Mouse (Mus musculus) cortical plate, adult 2 months (tissue): ENCODE data around the gene Sars. TPM values are rescaled to one million over a fixed set of nuclear protein-coding genes. Genes with fewer than 3 reads are reported as not detected.
A peak's percentile ranks its signal among the peaks of the same experiment; 100 is the strongest.

Experiments
- H3K27ac ChIP-seq: fragments of 200-500 bp; 2 replicates; pipeline ENCODE4 v1.5.1; 2012; ENCODE audit warnings: low read length, control low read depth, inconsistent platforms; ENCODE audit not compliant: insufficient read depth
- H3K4me1 ChIP-seq: fragments of 200-500 bp; 2 replicates; pipeline ENCODE4 v1.6.1; 2011; ENCODE audit warnings: low read length; ENCODE audit not compliant: control insufficient read depth, insufficient read depth
- H3K4me3 ChIP-seq: fragments of 200-500 bp; 2 replicates; pipeline ENCODE4 v1.5.1; 2011; ENCODE audit warnings: mild to moderate bottlenecking, low read length, control low read depth; ENCODE audit not compliant: insufficient read depth
- CTCF ChIP-seq: fragments of 200-500 bp; IDR thresholded peaks from 2 replicates; pipeline ENCODE4 v1.5.1; 2011; ENCODE audit warnings: mild to moderate bottlenecking, control low read depth, low read length; ENCODE audit not compliant: insufficient read depth; ENCODE audit errors: extremely low read depth
- POLR2A ChIP-seq: fragments of 200-500 bp; IDR thresholded peaks from 2 replicates; pipeline ENCODE4 v1.6.1; 2011; ENCODE audit warnings: mild to moderate bottlenecking, low read length, control low read depth; ENCODE audit not compliant: insufficient read depth; ENCODE audit errors: extremely low read depth
- polyA plus RNA-seq: library from polyadenylated mRNA; depleted of rRNA; stranded (reverse); fragments of >200 nt; gene quantifications from 2 replicates; pipeline ENCODE4 v1.2.3, GENCODE M21; 2012

The Sars gene
- polyA plus RNA-seq, 1 experiment, result 188 TPM

DNA sequence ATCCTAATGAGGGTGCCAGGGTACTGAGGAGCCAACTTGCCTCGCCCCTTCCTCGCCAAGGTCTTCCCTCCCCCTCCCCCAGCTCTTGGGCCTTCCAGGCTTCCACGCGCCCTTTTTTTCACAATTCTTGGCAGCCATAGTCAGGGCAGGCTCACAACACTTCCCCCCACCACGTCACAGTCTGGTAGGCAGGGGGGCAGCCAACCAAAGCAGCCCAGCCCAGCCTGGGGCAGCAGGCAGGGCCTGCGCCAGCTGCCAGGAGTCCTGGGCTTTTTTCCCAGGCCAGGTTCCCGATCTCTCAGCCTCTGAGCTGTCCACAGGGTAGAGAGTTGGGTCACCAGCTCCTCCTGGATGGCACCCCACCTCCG is 33.3 kb downstream of the Sars start:
- H3K4me3 ChIP-seq, result peak overlapping the region; percentile 36
- H3K27ac ChIP-seq, result 0 out of 2 replicates have a peak overlapping the region, but pooled peaks have one; percentile 13
- TF ChIP-seq CTCF, result no peak
- no peak for TF ChIP-seq POLR2A
- peaks cover 28% of the 10 kb centered on the region for H3K4me1 ChIP-seq

DNA sequence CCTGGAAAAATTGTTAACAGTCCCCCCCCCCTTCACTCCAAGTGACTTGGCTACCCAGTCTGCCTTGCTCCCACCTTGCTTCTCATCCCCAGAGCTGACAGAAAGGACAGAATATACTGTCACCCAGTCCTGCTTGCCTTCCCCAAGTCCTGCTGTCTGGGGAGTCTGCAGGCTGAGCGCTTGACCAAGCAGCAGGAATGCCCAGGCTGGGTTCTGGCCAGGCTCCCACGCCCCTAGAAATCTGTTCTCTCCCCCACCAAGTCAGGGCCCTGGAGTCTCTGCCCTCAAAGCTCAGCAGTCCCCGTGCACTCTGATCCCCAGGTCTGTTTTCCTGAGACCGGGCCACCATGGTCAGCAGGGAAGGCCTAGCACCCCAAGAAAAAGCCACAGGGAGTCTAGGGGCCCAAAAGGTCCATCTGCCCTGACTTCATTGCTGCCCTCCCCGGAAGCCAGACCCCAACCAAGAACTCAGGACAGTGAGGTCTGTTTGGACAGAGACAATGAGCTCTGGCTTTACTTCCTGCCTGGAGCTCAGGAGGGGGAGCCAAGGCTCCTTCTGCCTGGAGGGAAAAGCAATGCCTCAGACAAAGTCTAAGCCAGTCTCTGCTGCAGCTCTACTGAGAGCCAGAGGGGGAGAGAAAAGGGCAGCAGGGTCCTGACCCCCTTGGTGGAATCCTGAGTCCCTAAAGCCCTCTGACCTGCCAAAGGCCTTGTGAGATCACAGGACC is 33.8 kb downstream of the Sars start:
- Histone ChIP-seq H3K4me3 (peak overlapping the region; percentile 36), H3K4me1 (peaks cover 29% of the 10 kb centered on the region), H3K27ac (peak overlapping the region; percentile 53; the same call in 1 of the 2 replicates)
- no peak for TF ChIP-seq CTCF
- TF ChIP-seq POLR2A, result no peak

DNA sequence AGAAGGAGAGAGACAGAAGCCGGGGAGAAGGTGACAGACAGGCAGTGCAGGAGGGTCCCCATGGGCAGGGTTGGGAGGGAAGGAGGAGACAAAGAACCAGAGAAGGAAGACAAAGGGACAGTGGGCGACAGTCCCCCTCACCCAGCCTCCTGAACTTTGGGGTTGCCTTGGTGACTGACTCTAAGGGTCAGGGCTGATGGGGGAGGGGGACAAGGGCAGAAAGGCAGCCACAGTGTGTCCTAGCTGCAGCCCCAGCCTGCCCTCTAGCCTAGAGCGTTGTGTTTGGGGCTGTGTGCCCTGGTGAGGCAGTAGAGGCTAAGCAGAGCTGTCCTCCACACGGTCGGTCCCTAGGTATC is 34.7 kb downstream of the Sars start:
- TF ChIP-seq CTCF, result no peak
- no peak for TF ChIP-seq POLR2A
- 0 out of 2 replicates have a peak overlapping the region, but pooled peaks have one; percentile 43 for H3K27ac ChIP-seq
- peak overlapping the region; percentile 36 for H3K4me3 ChIP-seq
- H3K4me1 ChIP-seq, result peaks cover 31% of the 10 kb centered on the region

DNA sequence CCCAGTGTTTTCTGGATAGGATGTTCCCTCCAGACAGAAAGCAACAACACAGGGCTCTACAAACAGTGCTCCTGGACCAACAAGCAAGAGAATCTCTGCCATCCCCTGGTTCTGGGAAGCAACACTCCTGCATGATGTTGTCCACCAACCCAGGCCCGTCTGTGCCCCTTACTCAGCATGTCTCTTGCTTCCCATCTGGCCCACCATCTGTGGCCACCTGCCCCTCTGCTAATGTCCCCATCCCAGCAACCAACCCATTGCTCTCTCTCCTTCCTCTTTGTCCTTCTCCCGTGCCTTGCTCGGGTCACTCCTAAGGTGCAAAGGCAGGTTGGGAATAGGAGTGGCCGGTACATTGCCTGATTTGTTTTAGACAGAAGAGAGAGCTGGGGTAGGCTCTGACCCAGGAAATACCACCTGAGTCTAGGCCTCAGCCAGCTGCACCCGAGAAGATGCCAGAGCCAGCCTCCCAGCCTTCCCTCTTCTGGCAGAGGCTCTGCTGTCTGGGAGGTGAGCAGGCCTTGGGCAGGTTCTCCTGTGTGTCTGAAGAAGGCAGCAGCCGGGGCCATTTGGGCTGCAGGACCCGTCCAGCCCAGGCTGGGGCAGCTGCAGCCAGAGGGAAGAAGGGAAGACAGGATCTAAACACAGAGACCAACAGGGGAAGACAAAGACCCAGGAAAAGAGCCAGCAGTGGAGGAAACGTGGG is 35.2 kb downstream of the Sars start:
- Histone ChIP-seq H3K27ac (0 out of 2 replicates have a peak overlapping the region, but pooled peaks have one; percentile 43), H3K4me1 (peaks cover 31% of the 10 kb centered on the region), H3K4me3 (peak overlapping the region; percentile 36)
- no peak for TF ChIP-seq CTCF
- no peak for TF ChIP-seq POLR2A

DNA sequence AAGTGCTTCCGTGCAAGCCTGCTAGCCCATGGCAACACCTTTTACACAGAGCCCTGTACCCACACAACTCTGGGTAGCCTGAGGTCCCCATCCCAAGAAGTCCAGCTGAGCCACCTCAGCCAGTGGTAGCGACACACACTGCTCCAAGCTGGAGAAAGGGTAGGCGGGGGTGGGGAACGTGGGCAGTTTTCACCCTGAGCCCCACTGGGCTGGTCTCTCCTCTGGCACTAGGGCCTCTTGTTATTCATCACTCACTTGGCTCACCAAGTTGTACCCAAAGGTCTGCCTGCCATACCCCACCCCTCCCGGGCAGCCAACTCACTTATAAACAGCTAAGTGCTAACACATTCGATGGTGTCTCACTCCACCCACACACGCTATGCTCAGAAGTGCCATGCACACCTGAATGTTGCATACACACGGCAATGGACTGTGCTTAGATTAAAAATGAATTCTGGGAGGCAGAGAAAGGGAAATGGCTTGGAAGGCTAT is 36.4 kb downstream of the Sars start:
- Histone ChIP-seq H3K27ac (no peak overlapping the region), H3K4me3 (no peak overlapping the region), H3K4me1 (peaks cover 29% of the 10 kb centered on the region)
- no peak for TF ChIP-seq CTCF
- TF ChIP-seq POLR2A, result no peak

DNA sequence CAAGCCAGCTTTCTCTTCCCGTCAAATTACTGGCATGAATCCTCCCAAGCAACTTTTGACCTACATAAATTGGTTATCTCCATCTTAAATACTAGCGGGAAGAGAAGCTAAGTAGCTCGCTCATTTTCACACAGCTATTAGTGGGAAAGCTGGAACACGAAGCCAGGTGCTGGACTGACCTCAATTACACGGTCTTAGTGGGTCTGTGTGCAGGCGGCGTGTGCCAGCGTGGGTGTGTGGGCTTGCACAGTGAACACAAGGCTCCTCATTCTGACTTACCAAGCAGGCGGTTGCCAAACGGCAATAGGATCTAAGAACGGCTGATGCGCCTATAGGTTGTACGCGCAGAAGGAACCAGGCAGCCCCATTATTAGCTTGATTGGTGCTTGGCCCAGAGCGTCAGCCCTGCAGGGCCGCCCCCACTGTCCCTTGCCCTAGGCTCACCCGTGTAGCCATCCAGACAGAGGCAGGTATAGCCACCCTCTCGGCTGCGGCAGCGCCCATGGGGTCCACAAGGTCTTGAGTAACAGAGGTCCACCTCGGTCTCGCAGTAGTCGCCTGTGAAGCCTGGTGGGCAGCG is 38.6 kb downstream of the Sars start:
- Histone ChIP-seq H3K4me3 (no peak overlapping the region), H3K27ac (peak overlapping the region; percentile 30; the same call in 1 of the 2 replicates), H3K4me1 (peaks cover 24% of the 10 kb centered on the region)
- no peak for TF ChIP-seq CTCF
- TF ChIP-seq POLR2A, result no peak

DNA sequence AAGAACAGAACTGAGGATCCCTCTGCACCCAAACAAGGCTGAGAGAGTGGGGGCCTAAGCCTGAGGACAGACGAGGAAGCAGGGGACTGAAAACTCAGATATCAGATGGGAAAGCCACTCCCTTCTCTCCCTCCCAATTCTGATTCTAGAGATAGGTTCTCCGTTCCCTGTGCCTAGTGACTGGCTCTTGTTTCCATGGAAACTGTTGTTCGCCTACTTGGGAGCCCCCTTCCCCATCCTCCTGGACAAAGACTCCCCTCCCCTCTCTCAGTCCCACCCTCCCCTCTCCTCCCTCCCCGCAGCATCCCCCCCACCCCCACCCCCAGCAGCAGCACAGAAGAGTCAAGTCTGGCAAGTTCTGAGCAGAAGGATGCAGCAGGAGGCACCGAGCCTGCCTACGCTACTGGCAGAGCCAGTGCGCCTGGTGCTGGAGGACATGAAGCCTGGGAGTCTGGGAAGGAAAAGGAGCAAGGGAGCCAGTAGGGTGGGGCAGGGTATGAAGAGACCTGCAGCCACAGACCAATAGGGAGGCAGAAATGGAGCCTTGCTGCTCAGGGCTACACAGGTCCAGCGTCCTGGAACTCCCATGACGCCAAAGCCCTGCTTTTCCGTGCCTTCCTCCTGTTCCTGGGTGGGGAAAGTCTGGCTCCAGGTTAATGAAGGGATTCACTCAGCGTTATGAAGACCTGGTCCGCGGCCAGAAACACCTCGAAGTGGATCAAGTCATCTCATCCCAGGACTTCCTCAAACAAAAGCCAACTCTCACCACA is 39.3 kb downstream of the Sars start:
- TF ChIP-seq CTCF (no peak), POLR2A (no peak)
- H3K4me1 ChIP-seq, result peaks cover 24% of the 10 kb centered on the region
- no peak overlapping the region for H3K4me3 ChIP-seq
- H3K27ac ChIP-seq, result 0 out of 2 replicates have a peak overlapping the region, but pooled peaks have one; percentile 1

DNA sequence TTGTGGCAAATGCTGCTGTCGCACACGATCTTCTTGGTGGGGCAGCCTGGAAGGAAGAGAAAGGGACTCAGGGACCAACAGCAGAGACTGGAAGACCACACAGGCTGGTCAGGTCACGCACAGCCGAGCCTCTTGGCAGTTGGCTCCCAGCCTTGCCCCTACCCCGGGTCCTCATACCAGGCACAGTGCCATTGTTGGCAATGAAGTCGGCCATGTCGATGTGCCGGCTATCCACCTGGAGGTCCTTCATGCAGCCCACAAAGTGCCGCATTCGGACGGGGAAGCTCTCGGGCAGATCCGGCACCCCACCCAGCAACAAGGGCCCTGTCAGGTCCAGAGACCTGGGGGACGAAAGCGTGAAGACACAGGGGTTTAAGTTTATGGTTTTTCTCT is 42.5 kb downstream of the Sars start:
- no peak for TF ChIP-seq CTCF
- TF ChIP-seq POLR2A, result no peak
- Histone ChIP-seq H3K27ac (no peak overlapping the region), H3K4me3 (no peak overlapping the region), H3K4me1 (peaks cover 8% of the 10 kb centered on the region)
